Mouse (Mus musculus) myocyte (in vitro differentiated cells): ENCODE data around the gene Eef1b2. TPM values are rescaled to one million over a fixed set of nuclear protein-coding genes. Genes with fewer than 3 reads are reported as not detected.
"Not testable (repeated sequence)": the region's sequence is repeated elsewhere in the genome, so short reads cannot be mapped to it uniquely, and the experiment has no call there.

Source experiments
- H3K27me3 ChIP-seq: one replicate; pipeline ENCODE4 v1.6.1; 2011; ENCODE audit not compliant: control insufficient read depth, insufficient read depth, insufficient read length
- H3K36me3 ChIP-seq: one replicate; pipeline ENCODE4 v1.6.1; 2011; ENCODE audit not compliant: control insufficient read depth, insufficient read depth
- H3K4me2 ChIP-seq: one replicate; pipeline ENCODE4 v1.6.1; 2011; ENCODE audit warnings: low read depth, control low read depth
- H3K4me3 ChIP-seq: one replicate; pipeline ENCODE4 v1.5.1; 2011; ENCODE audit warnings: mild to moderate bottlenecking, control low read depth, moderate library complexity
- H3K79me2 ChIP-seq: one replicate; pipeline ENCODE4 v1.6.1; 2011; ENCODE audit not compliant: control insufficient read depth, insufficient read depth
- H3ac ChIP-seq: one replicate; pipeline ENCODE4 v1.6.1; 2011; ENCODE audit not compliant: control insufficient read depth, insufficient read length
- CEBPB ChIP-seq: IDR thresholded peaks from 2 replicates; pipeline ENCODE4 v1.6.1; 2011; ENCODE audit warnings: mild to moderate bottlenecking, moderate library complexity; ENCODE audit not compliant: poor library complexity, insufficient read depth, severe bottlenecking
- E2F4 ChIP-seq: IDR thresholded peaks from one replicate; pipeline ENCODE4 v1.6.1; 2011; ENCODE audit warnings: mild to moderate bottlenecking, control low read depth, moderate library complexity; ENCODE audit not compliant: insufficient read depth
- MAX ChIP-seq: IDR thresholded peaks from one replicate; pipeline ENCODE4 v1.6.1; 2011; ENCODE audit warnings: low read depth, mild to moderate bottlenecking, control low read depth
- MYOD1 ChIP-seq, 3 experiments: IDR thresholded peaks; one replicate each; pipeline ENCODE4 v1.6.1; 2011; ENCODE audit warnings: control low read depth in 2 of 3, low read depth in 2 of 3, mild to moderate bottlenecking in 2 of 3, moderate library complexity in 1 of 3; ENCODE audit not compliant: insufficient read length in 2 of 3, control insufficient read depth in 1 of 3
- MYOG ChIP-seq, 3 experiments: IDR thresholded peaks; one replicate each; pipeline ENCODE4 v1.6.1; 2011; ENCODE audit warnings: control low read depth in 2 of 3, low read depth in 2 of 3, mild to moderate bottlenecking in 2 of 3; ENCODE audit not compliant: insufficient read length in 2 of 3, control insufficient read depth in 1 of 3, insufficient read depth in 1 of 3
- POLR2A ChIP-seq: IDR thresholded peaks from one replicate; pipeline ENCODE4 v1.6.1; 2011; ENCODE audit warnings: low read depth, mild to moderate bottlenecking, control low read depth, moderate library complexity; ENCODE audit not compliant: insufficient read length
- POLR2AphosphoS2 ChIP-seq: IDR thresholded peaks from one replicate; pipeline ENCODE4 v1.6.1; 2011; ENCODE audit warnings: low read depth, control low read depth; ENCODE audit not compliant: insufficient read length
- REST ChIP-seq: IDR thresholded peaks from one replicate; pipeline ENCODE4 v1.6.1; 2011; ENCODE audit warnings: mild to moderate bottlenecking, control low read depth, moderate library complexity; ENCODE audit not compliant: insufficient read depth, insufficient read length
- SRF ChIP-seq: IDR thresholded peaks from one replicate; pipeline ENCODE4 v1.6.1; 2011; ENCODE audit warnings: low read depth; ENCODE audit not compliant: control insufficient read depth, insufficient read length
- TCF12 ChIP-seq: IDR thresholded peaks from one replicate; pipeline ENCODE4 v1.6.1; 2011; ENCODE audit warnings: mild to moderate bottlenecking, control low read depth; ENCODE audit not compliant: poor library complexity, insufficient read depth, severe bottlenecking
- TCF3 ChIP-seq: IDR thresholded peaks from one replicate; pipeline ENCODE4 v1.6.1; 2011; ENCODE audit warnings: low read depth, control low read depth; ENCODE audit not compliant: insufficient read length
- USF1 ChIP-seq: IDR thresholded peaks from one replicate; pipeline ENCODE4 v1.6.1; 2011; ENCODE audit warnings: low read depth, mild to moderate bottlenecking, control low read depth, moderate library complexity
- polyA plus RNA-seq: library from polyadenylated mRNA; unstranded; fragments of >200 nt; fragmentation: generic; extraction: Trizol; gene quantifications from one replicate; pipeline ENCODE4 v1.2.1, GENCODE M21; 2012; ENCODE audit warnings: missing spikeins

Eef1b2 gene
- polyA plus RNA-seq, 1 experiment, result 1,523 TPM

DNA sequence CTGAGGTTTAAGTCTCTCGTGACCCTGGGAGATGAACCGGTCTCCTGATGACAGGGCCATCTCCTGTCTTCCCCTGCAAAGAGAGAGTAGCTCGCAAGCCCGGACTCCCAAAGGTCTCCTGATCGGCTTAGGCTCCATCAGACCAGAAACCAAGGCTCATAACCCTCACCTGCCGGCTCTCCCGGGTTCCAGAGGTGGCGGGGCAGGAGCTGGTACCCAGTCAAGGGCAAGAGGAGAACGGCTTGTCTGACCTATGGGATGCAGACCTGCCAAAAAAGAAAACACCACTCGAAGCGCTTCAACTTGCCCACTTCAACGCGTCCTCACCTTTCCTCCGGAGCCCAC lies 394 bp upstream of the Eef1b2 start:
- Histone ChIP-seq H3ac (peak overlapping the region; percentile 83), H3K27me3 (no peaks in the 10 kb centered on the region), H3K36me3 (peaks cover 27% of the 10 kb centered on the region), H3K4me3 (peak overlapping the region; percentile 99), H3K4me2 (peak overlapping the region; percentile 97), H3K79me2 (peaks cover 51% of the 10 kb centered on the region)
- TF ChIP-seq USF1, result no peak

DNA sequence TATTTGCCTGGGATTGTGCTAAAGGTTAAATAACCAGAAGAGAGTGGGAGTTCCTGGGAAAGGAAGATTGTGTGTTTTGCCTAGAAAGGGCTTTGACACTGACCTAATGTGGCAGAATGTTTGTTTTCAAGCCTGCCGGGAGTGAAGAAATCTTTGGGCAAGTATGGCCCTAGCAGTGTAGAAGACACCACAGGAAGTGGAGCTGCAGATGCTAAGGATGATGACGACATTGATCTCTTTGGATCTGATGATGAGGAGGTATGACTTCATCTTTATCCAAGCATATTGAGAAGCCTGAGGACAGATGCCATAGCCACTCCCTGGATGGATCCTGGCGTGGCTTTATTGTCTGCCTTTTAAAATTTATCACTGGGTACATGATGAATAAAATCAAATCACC lies 1.7 kb downstream of the Eef1b2 start:
- Histone ChIP-seq H3K36me3 (peaks cover 19% of the 10 kb centered on the region), H3K27me3 (no peaks in the 10 kb centered on the region), H3K79me2 (peaks cover 46% of the 10 kb centered on the region), H3K4me3 (peak overlapping the region; percentile 99), H3ac (no peak overlapping the region), H3K4me2 (peak overlapping the region; percentile 85)
- TF ChIP-seq REST (no peak), MYOD1 (IDR thresholded peaks at IDR 0.05; ENCODE audit: control insufficient read depth in 1 of 3, insufficient read length in 2 of 3, low read depth in 2 of 3) (no peak), USF1 (no peak), MAX (no peak), TCF12 (no peak), POLR2AphosphoS2 (no peak), TCF3 (no peak), SRF (no peak), POLR2A (no peak)

DNA sequence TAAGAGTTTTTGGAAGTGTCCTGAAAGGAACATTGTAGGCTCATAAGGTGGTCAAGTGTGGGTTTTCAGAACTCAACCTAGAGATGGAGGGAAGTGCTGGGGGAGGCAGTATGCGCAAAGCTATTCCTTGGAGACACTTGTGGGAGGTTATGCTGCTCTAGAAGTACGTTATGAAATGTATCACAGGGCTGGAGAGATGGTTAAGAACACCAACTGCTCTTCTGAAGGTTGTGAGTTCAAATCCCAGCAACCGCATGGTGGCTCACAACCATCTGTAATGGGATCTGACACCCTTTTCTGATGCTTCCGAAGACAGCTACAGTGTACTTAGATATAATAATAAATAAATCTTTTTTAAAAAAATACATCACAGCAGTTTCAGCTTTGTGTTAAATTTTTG lies 3.5 kb downstream of the Eef1b2 start:
- no peak for TF ChIP-seq TCF12
- TF ChIP-seq MAX, result no peak
- no peak for TF ChIP-seq CEBPB
- TF ChIP-seq POLR2A, result no peak
- TF ChIP-seq USF1, result no peak
- no peak for TF ChIP-seq TCF3
- Histone ChIP-seq H3K79me2 (peaks cover 28% of the 10 kb centered on the region), H3K4me2 (no peak overlapping the region), H3K27me3 (no peaks in the 10 kb centered on the region), H3ac (no peak overlapping the region), H3K36me3 (peaks cover 19% of the 10 kb centered on the region), H3K4me3 (no peak overlapping the region)

DNA sequence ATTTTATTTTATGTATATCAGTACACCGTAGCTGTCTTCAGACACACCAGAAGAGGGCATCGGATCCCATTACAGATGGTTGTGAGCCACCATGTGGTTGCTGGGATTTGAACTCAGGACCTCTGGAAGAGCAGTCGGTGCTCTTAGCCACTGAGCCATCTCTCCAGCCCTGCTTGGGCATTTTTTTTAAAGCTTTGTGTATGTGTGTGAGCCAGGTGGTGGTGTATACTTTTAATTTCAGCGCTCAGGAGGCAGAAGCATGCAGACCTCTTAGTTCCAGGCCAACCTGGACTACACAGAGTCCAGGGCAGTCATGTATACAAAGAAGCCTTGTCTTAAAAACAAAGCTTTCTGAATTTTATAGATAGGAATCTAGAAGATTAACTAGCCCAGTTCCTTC lies 4.0 kb downstream of the Eef1b2 start:
- peaks cover 23% of the 10 kb centered on the region for H3K79me2 ChIP-seq
- not testable (repeated sequence) for H3K4me3 ChIP-seq, H3K4me2 ChIP-seq, H3K27me3 ChIP-seq, H3ac ChIP-seq
- H3K36me3 ChIP-seq, result peaks cover 19% of the 10 kb centered on the region

DNA sequence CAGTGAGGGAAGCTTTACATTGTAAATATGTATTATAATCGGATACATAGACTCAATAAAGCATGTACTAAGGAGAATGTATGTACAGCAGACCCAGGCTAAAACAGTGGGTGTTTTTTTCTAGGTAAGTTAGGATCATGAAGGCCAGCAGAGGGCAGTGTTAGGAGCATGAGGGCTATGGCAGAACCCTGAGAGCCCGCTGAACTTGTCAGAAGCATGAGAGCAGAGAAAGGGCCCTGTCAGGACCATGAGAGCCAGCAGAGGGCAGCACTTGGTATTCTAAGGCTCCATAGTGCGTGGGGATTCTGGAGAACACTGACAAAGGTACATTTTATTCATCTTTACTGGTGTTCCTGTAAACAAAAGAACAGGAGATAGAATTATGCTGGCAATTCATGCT lies 4.4 kb downstream of the Eef1b2 start:
- no peaks in the 10 kb centered on the region for H3K27me3 ChIP-seq
- H3K79me2 ChIP-seq, result peaks cover 19% of the 10 kb centered on the region
- TF ChIP-seq MAX, result no peak
- TF ChIP-seq POLR2AphosphoS2, result peak; percentile 71
- H3K4me2 ChIP-seq, result no peak overlapping the region
- H3K4me3 ChIP-seq, result no peak overlapping the region
- peaks cover 19% of the 10 kb centered on the region for H3K36me3 ChIP-seq
- no peak overlapping the region for H3ac ChIP-seq

DNA sequence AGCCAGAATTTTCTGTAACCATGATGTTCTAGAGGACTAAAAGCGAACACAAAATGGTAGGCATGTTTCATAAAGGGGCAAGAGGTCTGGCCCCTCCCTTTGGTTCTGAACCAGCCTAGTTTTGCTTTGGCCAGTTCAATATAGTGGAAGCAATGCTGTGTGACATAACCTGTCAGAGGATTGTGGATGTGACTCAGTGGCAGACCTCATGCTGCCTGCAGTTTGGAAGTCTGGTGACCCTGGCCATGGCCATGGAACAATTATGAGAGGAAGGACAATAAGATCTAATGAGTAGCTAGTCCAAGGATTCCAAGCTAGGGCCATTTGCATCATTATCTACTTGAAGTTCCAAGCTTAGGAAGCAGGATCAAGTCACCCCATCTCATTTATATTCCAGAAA lies 4.9 kb downstream of the Eef1b2 start:
- H3K4me3 ChIP-seq, result no peak overlapping the region
- no peaks in the 10 kb centered on the region for H3K27me3 ChIP-seq
- TF ChIP-seq POLR2AphosphoS2, result peak; percentile 68
- TF ChIP-seq SRF, result no peak
- no peak overlapping the region for H3ac ChIP-seq
- peaks cover 15% of the 10 kb centered on the region for H3K79me2 ChIP-seq
- no peak overlapping the region for H3K4me2 ChIP-seq
- peaks cover 19% of the 10 kb centered on the region for H3K36me3 ChIP-seq

DNA sequence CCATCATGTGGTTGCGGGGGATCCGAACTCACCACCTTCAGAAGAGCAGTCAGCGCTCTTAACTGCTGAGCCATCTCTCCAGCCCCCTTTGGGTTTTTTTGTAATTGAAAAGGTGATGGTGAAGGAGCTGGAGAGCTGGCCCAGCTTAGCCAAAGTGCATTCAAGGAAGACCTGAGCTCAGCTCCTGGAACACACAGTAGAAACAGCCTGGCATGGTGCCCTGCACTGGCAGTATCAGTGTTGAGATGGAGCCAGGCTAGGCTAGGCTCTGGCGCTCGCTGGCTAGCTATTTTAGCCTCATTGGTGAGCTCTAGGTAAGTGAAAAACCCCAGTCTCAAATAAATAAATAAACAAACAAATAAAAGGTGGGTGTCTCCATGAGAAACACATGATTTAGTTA lies 5.6 kb downstream of the Eef1b2 start:
- Histone ChIP-seq H3K27me3 (no peaks in the 10 kb centered on the region), H3K4me2 (no peak overlapping the region), H3K79me2 (peaks cover 13% of the 10 kb centered on the region), H3ac (no peak overlapping the region), H3K4me3 (no peak overlapping the region), H3K36me3 (peaks cover 19% of the 10 kb centered on the region)
- TF ChIP-seq TCF3 (no peak), MYOG (IDR thresholded peaks at IDR 0.05; ENCODE audit: control insufficient read depth in 1 of 3, insufficient read depth in 1 of 3, insufficient read length in 2 of 3, low read depth in 2 of 3) (no peak), SRF (no peak), E2F4 (no peak), USF1 (no peak), POLR2AphosphoS2 (peak; percentile 41), MAX (no peak), MYOD1 (IDR thresholded peaks at IDR 0.05; ENCODE audit: control insufficient read depth in 1 of 3, insufficient read length in 2 of 3, low read depth in 2 of 3) (no peak)
